11 mouse cellular contexts compared by ENCODE assay signal in genomic region chr11:48605223-48605824, GRCm38 (mm10).
A peak's percentile ranks its signal among the peaks of the same experiment; 100 is the strongest.
DNase-seq lines count a peak whose midpoint lies in the region; ATAC-seq and TF ChIP-seq lines count a peak whose summit lies in the region.
"Had no signal": no experiment of that assay in that cellular context is flagged by ENCODE, and none has a peak within 500 bp of the region (broad histone marks: within the 10 kb centered on the region; RNA-seq: fewer than 3 reads in every experiment).

No protein-coding gene starts in this region.

- WGBS in heart, postnatal 0 days, result 35% methylated on average over 5 of the region's 5 CpGs
- WGBS in lung, embryonic 15.5 days, result 9% methylated on average over 5 of the region's 5 CpGs

- no peaks in the 10 kb centered on the region for H3K9me3 ChIP-seq in heart, postnatal 0 days (replicated peaks; ENCODE audit: control insufficient read depth, low read length)
- H3K9me3 ChIP-seq in lung, embryonic 15.5 days, result no peaks in the 10 kb centered on the region
- H3K9me3 ChIP-seq: forebrain, embryonic 15.5 days had no signal

- DNase-seq in adrenal gland, adult 8-10 months, result peak; percentile 20
- no peak for DNase-seq in adrenal gland, adult 18-20 months (ENCODE audit: low spot score in 2 of 2)
- peak; percentile 31 for DNase-seq in adrenal gland, postnatal 14 days
- DNase-seq in heart, postnatal 0 days (ENCODE audit: low spot score), result peak; percentile 60
- DNase-seq in spleen, postnatal 36 days (ENCODE audit: low spot score in 2 of 2), result no peak
- no peak for DNase-seq in thymus, postnatal 36 days
- DNase-seq: cerebellum, adult 9-10 months had no signal

- H3K27ac ChIP-seq in heart, postnatal 0 days (ENCODE audit: low read depth), result no peak overlapping the region
- H3K27ac ChIP-seq in lung, embryonic 15.5 days, result peak overlapping the region; percentile 78
- H3K27ac ChIP-seq: forebrain, embryonic 15.5 days; macrophage had no signal

- H3K4me1 ChIP-seq in heart, postnatal 0 days (ENCODE audit: control insufficient read depth, insufficient read depth), result no peaks in the 10 kb centered on the region
- H3K4me1 ChIP-seq in lung, embryonic 15.5 days, result peaks cover 10% of the 10 kb centered on the region
- H3K4me1 ChIP-seq: forebrain, embryonic 15.5 days had no signal

- no peaks in the 10 kb centered on the region for H3K27me3 ChIP-seq in heart, postnatal 0 days (ENCODE audit: control insufficient read depth, insufficient read depth, low read length)
- no peaks in the 10 kb centered on the region for H3K27me3 ChIP-seq in lung, embryonic 15.5 days
- H3K27me3 ChIP-seq: forebrain, embryonic 15.5 days had no signal

- no peaks in the 10 kb centered on the region for H3K36me3 ChIP-seq in heart, postnatal 0 days (replicated peaks; ENCODE audit: control insufficient read depth, insufficient read depth, low read length)
- H3K36me3 ChIP-seq in lung, embryonic 15.5 days, result no peaks in the 10 kb centered on the region
- H3K36me3 ChIP-seq: forebrain, embryonic 15.5 days had no signal

- TF ChIP-seq CTCF in heart, postnatal 0 days (IDR thresholded peaks at IDR 0.05; ENCODE audit: low read depth), result no peak

- peak; percentile 69 for ATAC-seq in heart, postnatal 0 days (ENCODE audit: insufficient read depth, low read depth)
- peak; percentile 92 for ATAC-seq in lung, embryonic 15.5 days (ENCODE audit: borderline replicate concordance, extremely low read depth, low FRiP score, low TSS enrichment)
- ATAC-seq in megakaryocyte progenitor cell, adult 5-6 weeks (replicated peaks; ENCODE audit: poor library complexity), result no peak
- ATAC-seq: forebrain, embryonic 15.5 days had no signal

- H3K9ac ChIP-seq in heart, postnatal 0 days (replicated peaks; ENCODE audit: low read depth, low read length), result no peak overlapping the region
- no peak overlapping the region for H3K9ac ChIP-seq in lung, embryonic 15.5 days
- H3K9ac ChIP-seq: forebrain, embryonic 15.5 days had no signal

- H3K4me3 ChIP-seq in heart, postnatal 0 days (ENCODE audit: low read depth, low read length), result no peak overlapping the region
- H3K4me3 ChIP-seq in lung, embryonic 15.5 days, result no peak overlapping the region
- H3K4me3 ChIP-seq: forebrain, embryonic 15.5 days had no signal

- TF ChIP-seq EP300 in heart, postnatal 0 days (IDR thresholded peaks at IDR 0.05; ENCODE audit: low read depth), result peak; percentile 42; the same call in 1 of the 2 replicates

- H3K4me2 ChIP-seq in heart, postnatal 0 days (ENCODE audit: low read depth, low read length), result no peak overlapping the region
- H3K4me2 ChIP-seq in lung, embryonic 15.5 days, result no peak overlapping the region
- H3K4me2 ChIP-seq: forebrain, embryonic 15.5 days had no signal

Comparison
In these comparisons a context has a peak if more than half of its experiments do, and no peak if none do; other contexts are left out.
1. DNase-seq: peak in adrenal gland, adult 8-10 months (single experiment), adrenal gland, postnatal 14 days (single experiment) and heart, postnatal 0 days (single experiment); none in adrenal gland, adult 18-20 months (0 of 2), spleen, postnatal 36 days (0 of 2) and thymus, postnatal 36 days (0 of 2).